Mouse (Mus musculus) central nervous system, embryonic 11.5 days (tissue): ENCODE data around the gene Gm42420. TPM values are rescaled to one million over a fixed set of nuclear protein-coding genes. Genes with fewer than 3 reads are reported as not detected.

Source experiments
- polyA plus RNA-seq: library from polyadenylated mRNA; depleted of rRNA; stranded (reverse); fragments of >200 nt; gene quantifications from 2 replicates; pipeline ENCODE4 v1.2.3, GENCODE M21; 2012; rRNA removed

The Gm42420 gene
- polyA plus RNA-seq: 0.63 TPM in 1 of 2 replicates, not detected in the other

DNA sequence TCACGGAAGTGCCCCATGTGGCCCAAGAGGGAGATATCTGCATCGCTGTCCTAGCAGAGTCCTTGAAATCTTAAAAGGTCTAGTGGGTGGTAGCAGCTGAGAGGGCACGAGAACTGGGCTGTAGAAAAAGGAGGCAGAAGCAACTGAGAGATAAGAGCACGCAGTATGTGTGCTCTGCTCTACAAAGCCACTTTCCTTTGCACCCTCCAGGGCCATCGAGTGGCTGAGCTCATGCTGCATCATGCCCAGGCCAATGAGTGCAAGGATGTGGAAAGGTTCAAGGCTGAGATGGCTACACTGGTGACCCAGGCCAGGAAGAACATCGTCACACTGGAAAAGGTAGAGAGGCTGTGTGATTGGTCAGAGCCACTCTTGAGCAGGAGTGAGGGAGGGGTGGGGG is at the start of gene Gm42420:
Gm42420 (plus strand) TSS at position 237 of the 400 bp plus-strand sequence.

DNA sequence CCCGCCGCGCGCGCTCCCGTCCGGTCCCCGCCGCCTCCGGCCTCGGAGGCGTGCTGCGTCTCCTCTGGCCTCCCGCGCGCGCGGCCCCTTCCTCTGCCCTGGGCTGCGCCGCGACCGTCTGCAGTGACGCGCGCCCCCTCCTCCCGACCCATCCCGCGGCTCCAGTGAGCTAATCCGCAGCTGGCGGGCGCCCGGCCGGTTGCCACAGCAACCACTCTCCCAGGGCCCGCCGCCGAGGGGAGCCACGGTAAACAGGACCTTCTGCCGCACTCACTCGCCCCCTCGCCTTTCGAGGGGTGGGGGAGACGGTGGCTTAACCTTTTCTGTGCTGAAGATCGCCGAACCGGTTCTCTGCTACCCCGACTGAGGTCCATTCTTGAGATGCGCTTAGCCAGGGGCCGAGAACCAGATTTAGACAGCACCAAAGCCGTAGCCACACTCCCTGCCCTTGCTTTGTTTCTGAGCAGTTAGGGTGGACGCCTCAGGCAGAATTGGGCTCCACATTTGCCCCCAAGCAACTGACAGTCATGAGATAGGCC is 27.8 kb upstream of the Gm42420 start, which contains the start of gene Dennd2a:
Dennd2a (minus strand) TSS at position 145 of the 539 bp plus-strand sequence.

DNA sequence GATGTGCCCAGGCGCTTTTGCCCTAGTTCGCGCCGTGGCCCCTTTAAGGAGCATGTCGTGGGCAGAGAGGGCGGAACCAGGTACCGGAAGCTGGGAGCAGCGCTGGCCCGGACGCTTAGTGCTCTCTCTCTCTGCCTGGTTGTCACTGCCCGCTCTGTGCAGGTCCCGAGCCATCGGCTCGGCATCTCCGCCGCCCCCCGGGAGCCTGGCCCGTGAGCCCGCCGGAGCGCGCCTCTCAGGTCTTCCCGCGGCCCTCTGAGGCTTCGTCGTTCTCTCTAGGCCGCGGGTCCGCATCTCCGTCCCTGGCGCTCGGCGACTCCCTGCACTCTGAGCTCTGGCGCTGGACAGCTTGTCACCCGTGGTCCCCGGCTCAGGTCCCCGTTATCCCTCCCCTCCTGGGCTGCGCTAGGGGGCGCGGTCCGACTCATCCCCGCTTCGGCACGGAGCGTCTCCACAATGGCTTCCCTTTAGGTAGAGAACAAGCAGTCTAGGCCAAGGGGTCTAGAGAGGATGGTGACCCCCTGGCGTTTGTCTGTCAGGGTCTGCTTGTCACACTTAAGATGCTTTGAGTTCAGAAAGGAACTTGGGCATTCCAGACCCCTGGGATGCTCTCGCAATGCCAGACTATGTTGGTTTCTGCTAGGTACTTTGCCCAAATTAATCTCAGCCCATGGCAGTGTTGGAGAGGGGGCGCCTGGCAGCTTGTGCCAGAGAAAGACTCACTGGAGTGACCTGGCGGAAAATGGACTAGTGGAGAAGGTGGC is 11.6 kb upstream of the Gm42420 start, which contains the start of gene Adck2:
Adck2 (plus strand) TSS at position 83 of the 764 bp plus-strand sequence.

DNA sequence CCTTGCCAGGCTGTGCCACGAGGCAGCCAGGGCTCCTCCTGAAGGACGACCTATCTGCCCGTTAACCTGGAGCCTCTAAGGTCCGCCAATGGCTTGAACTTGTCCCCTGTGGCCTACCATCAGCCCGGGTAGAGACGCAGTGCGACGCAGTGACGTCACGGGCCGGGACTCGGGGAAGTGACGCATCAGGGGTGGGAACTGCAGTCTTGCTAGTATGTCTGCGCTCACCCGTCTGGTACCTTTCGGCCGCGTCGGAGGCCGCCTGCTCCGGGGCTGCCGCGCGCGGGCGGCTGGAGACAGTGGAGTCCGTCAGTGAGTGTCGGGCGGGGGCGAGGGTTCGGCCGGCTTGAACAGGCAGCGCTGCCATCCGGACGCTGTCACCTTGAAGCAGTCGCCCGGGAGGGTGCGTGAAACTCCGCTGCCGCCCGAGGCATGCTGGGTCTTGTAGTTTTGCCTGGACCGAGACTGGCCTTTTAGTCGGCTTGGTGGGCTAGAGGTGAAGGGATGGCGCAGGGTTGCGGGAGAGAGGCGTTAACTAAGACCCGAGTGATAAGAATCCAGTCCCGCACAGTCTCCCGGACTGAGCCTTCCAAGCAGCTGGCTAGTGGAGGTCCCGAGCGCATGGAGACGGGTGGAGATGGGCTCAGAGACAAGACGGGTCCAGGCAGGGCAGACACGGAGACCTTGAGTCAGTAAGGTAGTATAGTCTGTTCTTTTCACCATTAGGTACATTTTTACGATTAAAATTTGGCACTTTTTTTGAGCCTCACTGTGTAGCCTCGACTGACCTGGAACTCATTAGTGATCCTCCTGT is 7.1 kb downstream of the Gm42420 start, which contains the start of gene Ndufb2:
Ndufb2 (plus strand) TSS at position 174 of the 814 bp plus-strand sequence.

Other genes starting within 250 kb of the Gm42420 start
- 32.2 and 33.8 TPM in 2 replicates for gene Slc37a3, start 208.1 kb upstream of the Gm42420 start, polyA plus RNA-seq
- 0.19 and 0.53 TPM in 2 replicates for gene Rab19, start 204.6 kb upstream of the Gm42420 start, polyA plus RNA-seq
- 65.7 and 115 TPM in 2 replicates for gene Mkrn1, start 165.3 kb upstream of the Gm42420 start, polyA plus RNA-seq
- gene Dennd2a, start 27.9 kb upstream of the Gm42420 start, polyA plus RNA-seq: 50.0 and 66.4 TPM in 2 replicates
- gene Adck2, start 11.9 kb upstream of the Gm42420 start, polyA plus RNA-seq: 10.6 and 15.3 TPM in 2 replicates
- 98.3 and 115 TPM in 2 replicates for gene Ndufb2, start 6.8 kb downstream of the Gm42420 start, polyA plus RNA-seq
- 11.6 and 18.5 TPM in 2 replicates for gene Braf, start 139.7 kb downstream of the Gm42420 start, polyA plus RNA-seq
- gene Mrps33, start 225.2 kb downstream of the Gm42420 start, polyA plus RNA-seq: 240 and 256 TPM in 2 replicates